Comparison of ENCODE assay signal across 11 mouse cellular contexts in the genomic region with DNA sequence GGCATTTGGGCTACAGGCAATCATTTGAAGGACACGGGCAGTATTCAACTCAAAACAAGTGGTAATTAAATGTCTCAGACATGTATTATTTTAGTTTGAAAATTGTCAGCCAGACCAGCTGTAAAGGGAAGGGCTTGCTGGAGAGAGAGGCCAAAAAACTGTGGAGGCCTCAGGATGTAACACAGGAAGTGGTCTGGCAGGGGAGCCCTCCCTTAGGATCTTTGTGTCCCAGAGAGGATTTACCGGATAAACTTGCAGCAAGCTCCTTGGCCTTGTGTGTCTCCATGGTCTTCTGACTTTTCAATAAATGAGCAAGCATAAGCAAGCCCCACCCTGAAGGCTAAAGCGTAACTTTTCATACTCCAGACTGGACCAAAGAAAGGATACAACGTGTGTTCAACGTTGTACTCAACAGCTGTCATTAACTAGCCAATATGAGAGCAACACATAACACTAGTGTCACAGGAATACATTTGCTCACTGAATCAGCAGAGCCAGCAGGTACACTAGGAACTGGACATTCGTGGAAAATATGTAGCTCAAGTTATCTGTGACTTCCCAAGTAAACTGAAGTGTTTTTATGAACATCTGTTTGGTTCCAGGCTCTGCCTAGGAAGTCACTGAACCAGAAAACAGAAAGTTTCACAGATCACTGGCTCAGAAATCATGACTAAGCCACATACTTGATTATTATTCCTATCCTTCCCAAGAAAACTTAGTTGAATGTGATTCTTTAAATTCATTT. TPM values are rescaled to one million over a fixed set of nuclear protein-coding genes. Genes with fewer than 3 reads are reported as not detected.
A peak's percentile ranks its signal among the peaks of the same experiment; 100 is the strongest.
DNase-seq lines count a peak whose midpoint lies in the region; ATAC-seq lines count a peak whose summit lies in the region.
"Had no signal": no experiment of that assay in that cellular context is flagged by ENCODE, and none has a peak within 500 bp of the region (broad histone marks: within the 10 kb centered on the region; RNA-seq: fewer than 3 reads in every experiment).

No protein-coding gene starts in this region.

- no peak for DNase-seq in midbrain, embryonic 10.5 days (ENCODE audit: low spot score)
- DNase-seq in heart, postnatal 10 days = peak; percentile 46 to 49
- DNase-seq in kidney, postnatal 10 days = peak; percentile 39
- no peak for DNase-seq in left cerebral cortex, adult 9 months (ENCODE audit: low spot score in 2 of 2)
- DNase-seq in spleen, adult 18-20 months = no peak
- no peak for DNase-seq in yolk sac, embryonic 10.5 days (ENCODE audit: low spot score)
- DNase-seq: cerebellum, postnatal 14 days; thymus, postnatal 14 days had no signal

- H3K4me3 ChIP-seq in midbrain, embryonic 10.5 days = no peak overlapping the region
- no peak overlapping the region for H3K4me3 ChIP-seq in midbrain, embryonic 13.5 days (replicated peaks)
- H3K4me3 ChIP-seq: hindbrain, embryonic 12.5 days; limb, embryonic 13.5 days had no signal

- H3K9ac ChIP-seq in midbrain, embryonic 13.5 days (replicated peaks) = no peak overlapping the region
- H3K9ac ChIP-seq: hindbrain, embryonic 12.5 days; limb, embryonic 13.5 days had no signal

- 88% methylated on average over 6 of the region's 6 CpGs for WGBS in midbrain, embryonic 10.5 days
- WGBS in midbrain, embryonic 13.5 days = 80% methylated on average over 6 of the region's 6 CpGs

- no peak overlapping the region for H3K4me2 ChIP-seq in midbrain, embryonic 13.5 days (replicated peaks)
- H3K4me2 ChIP-seq: hindbrain, embryonic 12.5 days; limb, embryonic 13.5 days had no signal

- 0 out of 2 replicates have a peak overlapping the region, but pooled peaks have one; percentile 13 for H3K27ac ChIP-seq in midbrain, embryonic 10.5 days (replicated peaks)
- no peak overlapping the region for H3K27ac ChIP-seq in midbrain, embryonic 13.5 days
- H3K27ac ChIP-seq: hindbrain, embryonic 12.5 days; limb, embryonic 13.5 days had no signal

- no peaks in the 10 kb centered on the region for H3K36me3 ChIP-seq in midbrain, embryonic 10.5 days
- no peaks in the 10 kb centered on the region for H3K36me3 ChIP-seq in midbrain, embryonic 13.5 days
- H3K36me3 ChIP-seq: hindbrain, embryonic 12.5 days; limb, embryonic 13.5 days had no signal

- H3K4me1 ChIP-seq in midbrain, embryonic 10.5 days = no peaks in the 10 kb centered on the region
- H3K4me1 ChIP-seq in midbrain, embryonic 13.5 days (replicated peaks) = no peaks in the 10 kb centered on the region
- H3K4me1 ChIP-seq: hindbrain, embryonic 12.5 days had no signal

- no peaks in the 10 kb centered on the region for H3K9me3 ChIP-seq in midbrain, embryonic 10.5 days (replicated peaks)
- no peaks in the 10 kb centered on the region for H3K9me3 ChIP-seq in midbrain, embryonic 13.5 days
- H3K9me3 ChIP-seq: hindbrain, embryonic 12.5 days; limb, embryonic 13.5 days had no signal

- no peaks in the 10 kb centered on the region for H3K27me3 ChIP-seq in midbrain, embryonic 10.5 days (ENCODE audit: low read depth, poor library complexity, severe bottlenecking)
- no peaks in the 10 kb centered on the region for H3K27me3 ChIP-seq in midbrain, embryonic 13.5 days
- H3K27me3 ChIP-seq: hindbrain, embryonic 12.5 days; limb, embryonic 13.5 days had no signal

- intact Hi-C loops in heart, postnatal 10 days (cut with DNase I) = no loop called here

- ATAC-seq in midbrain, embryonic 13.5 days = no peak

RNA-seq across cellular contexts. Expression of gene Lyplal1, which starts 19.7 kb away (rescaled TPM):
- polyA plus RNA-seq in midbrain, embryonic 10.5 days (2016; fragmentation: Nextera tagmentation; extraction: Ambion mirVana) = 19.4 and 21.5 TPM in 2 replicates
- polyA plus RNA-seq in midbrain, embryonic 13.5 days (2015; fragmentation: Nextera tagmentation; extraction: Ambion mirVana) = 20.3 and 22.5 TPM in 2 replicates
- total RNA-seq in heart, postnatal 10 days (2021) = 1 to 10 TPM; 5.0 to 5.3 TPM

Comparison
In these comparisons a context has a peak if more than half of its experiments do, and no peak if none do; other contexts are left out.
1. DNase-seq: peak in heart, postnatal 10 days (2 of 2) and kidney, postnatal 10 days (single experiment); none in midbrain, embryonic 10.5 days (single experiment), left cerebral cortex, adult 9 months (0 of 2), spleen, adult 18-20 months (0 of 2) and yolk sac, embryonic 10.5 days (single experiment).